Mouse (Mus musculus) forebrain, embryonic 13.5 days (tissue): ENCODE results near the gene Eda. TPM values are rescaled to one million over a fixed set of nuclear protein-coding genes. Genes with fewer than 3 reads are reported as not detected.

Experiments
- ATAC-seq: fragments of 200-750 bp; cut with Nextera tagmentation; 2 replicates; pipeline ENCODE4 v1.8.0; 2017
- H3K27ac ChIP-seq: fragments of 300-500 bp; sonication (generic); 2 replicates; pipeline ENCODE4 v1.5.1; 2015; ENCODE audit warnings: inconsistent platforms, mild to moderate bottlenecking, moderate library complexity
- H3K27me3 ChIP-seq: fragments of 300-500 bp; sonication (generic); 2 replicates; pipeline ENCODE4 v1.6.1; 2015; ENCODE audit warnings: mild to moderate bottlenecking, inconsistent platforms
- H3K36me3 ChIP-seq: fragments of 300-500 bp; sonication (generic); 2 replicates; pipeline ENCODE4 v1.6.1; 2015; ENCODE audit warnings: mild to moderate bottlenecking, inconsistent platforms; ENCODE audit not compliant: poor library complexity, severe bottlenecking
- H3K4me1 ChIP-seq: fragments of 300-500 bp; sonication (generic); 2 replicates; pipeline ENCODE4 v1.6.1; 2015; ENCODE audit warnings: inconsistent platforms
- H3K4me2 ChIP-seq: fragments of 300-500 bp; sonication (generic); 2 replicates; pipeline ENCODE4 v1.6.1; 2015; ENCODE audit warnings: inconsistent platforms, mild to moderate bottlenecking, moderate library complexity
- H3K4me3 ChIP-seq: fragments of 300-500 bp; sonication (generic); 2 replicates; pipeline ENCODE4 v1.5.1; 2015; ENCODE audit warnings: mild to moderate bottlenecking, inconsistent platforms
- H3K9ac ChIP-seq: fragments of 300-500 bp; sonication (generic); 2 replicates; pipeline ENCODE4 v1.6.1; 2015; ENCODE audit warnings: mild to moderate bottlenecking, inconsistent platforms
- H3K9me3 ChIP-seq: fragments of 300-500 bp; sonication (generic); replicated peaks from 2 replicates; pipeline ENCODE4 v1.6.1; 2016; ENCODE audit warnings: inconsistent platforms
- WGBS: fragments of 180-500 bp; shearing (Covaris S2); methylation state at CpG from one replicate; pipeline ENCODE4 v1.1.7; 2015; 5-methylcytosine and 5-hydroxymethylcytosine counted together
- polyA plus RNA-seq: library from polyadenylated mRNA; unstranded; fragments of >200 nt; fragmentation: Nextera tagmentation; extraction: Ambion mirVana; gene quantifications from 2 replicates; pipeline ENCODE4 v1.2.1, GENCODE M21; 2015

The Eda gene
- polyA plus RNA-seq, 1 experiment from 2014 or later, result 1.1 TPM

- H3K27ac ChIP-seq, result no peak overlapping the region
- no peak overlapping the region for H3K9ac ChIP-seq
- no peaks in the 10 kb centered on the region for H3K36me3 ChIP-seq
- no peaks in the 10 kb centered on the region for H3K4me1 ChIP-seq
- no peak overlapping the region for H3K4me2 ChIP-seq
- H3K9me3 ChIP-seq, result no peaks in the 10 kb centered on the region
- no peak for ATAC-seq
- no peak overlapping the region for H3K4me3 ChIP-seq
- no peaks in the 10 kb centered on the region for H3K27me3 ChIP-seq
These were observed 338.9 kb downstream of the Eda start for GRCm38 (mm10) chrX:100314172-100314902.

- Histone ChIP-seq H3K4me1 (no peaks in the 10 kb centered on the region), H3K9ac (no peak overlapping the region), H3K9me3 (no peaks in the 10 kb centered on the region), H3K27me3 (no peaks in the 10 kb centered on the region; the same call in 1 of the 2 replicates), H3K4me2 (no peak overlapping the region), H3K4me3 (no peak overlapping the region), H3K36me3 (no peaks in the 10 kb centered on the region), H3K27ac (no peak overlapping the region)
- 75% methylated on average over 2 of the region's 2 CpGs for WGBS
- ATAC-seq, result no peak
These were observed 365.3 kb downstream of the Eda start for GRCm38 (mm10) chrX:100340687-100341086.

GRCm38 (mm10) chrX:100344433-100344832 is 369.0 kb downstream of the Eda start:
- Histone ChIP-seq H3K4me3 (no peak overlapping the region), H3K36me3 (no peaks in the 10 kb centered on the region), H3K9ac (no peak overlapping the region), H3K27me3 (no peaks in the 10 kb centered on the region; the same call in 1 of the 2 replicates), H3K27ac (no peak overlapping the region), H3K4me1 (no peaks in the 10 kb centered on the region), H3K9me3 (no peaks in the 10 kb centered on the region), H3K4me2 (no peak overlapping the region)
- ATAC-seq, result no peak
- 70% methylated on average over 2 of the region's 2 CpGs for WGBS

GRCm38 (mm10) chrX:100356974-100357373 is 381.6 kb downstream of the Eda start:
- WGBS, result 88% methylated on average over 2 of the region's 2 CpGs
- Histone ChIP-seq H3K4me1 (no peaks in the 10 kb centered on the region), H3K4me3 (no peak overlapping the region), H3K4me2 (no peak overlapping the region), H3K9ac (no peak overlapping the region), H3K36me3 (no peaks in the 10 kb centered on the region), H3K9me3 (no peaks in the 10 kb centered on the region), H3K27ac (no peak overlapping the region), H3K27me3 (peaks cover 2% of the 10 kb centered on the region; the same call in 1 of the 2 replicates)
- no peak for ATAC-seq

GRCm38 (mm10) chrX:100389887-100390286 is 414.5 kb downstream of the Eda start:
- H3K9me3 ChIP-seq, result no peaks in the 10 kb centered on the region
- H3K4me1 ChIP-seq, result no peaks in the 10 kb centered on the region
- H3K4me2 ChIP-seq, result no peak overlapping the region
- H3K36me3 ChIP-seq, result no peaks in the 10 kb centered on the region
- H3K4me3 ChIP-seq, result no peak overlapping the region
- 96% methylated on average over 1 of the region's 1 CpGs for WGBS
- no peak overlapping the region for H3K9ac ChIP-seq
- ATAC-seq, result no peak
- no peak overlapping the region for H3K27ac ChIP-seq
- H3K27me3 ChIP-seq, result no peaks in the 10 kb centered on the region

- H3K27me3 ChIP-seq, result no peaks in the 10 kb centered on the region
- no peaks in the 10 kb centered on the region for H3K36me3 ChIP-seq
- no peak overlapping the region for H3K9ac ChIP-seq
- no peaks in the 10 kb centered on the region for H3K4me1 ChIP-seq
- H3K4me3 ChIP-seq, result no peak overlapping the region
- H3K27ac ChIP-seq, result no peak overlapping the region
- H3K4me2 ChIP-seq, result no peak overlapping the region
- 27% methylated on average over 6 of the region's 6 CpGs for WGBS
- peak; percentile 61 for ATAC-seq
- H3K9me3 ChIP-seq, result no peaks in the 10 kb centered on the region
These were observed 416.9 kb downstream of the Eda start for GRCm38 (mm10) chrX:100392304-100392703.

- H3K36me3 ChIP-seq, result no peaks in the 10 kb centered on the region
- ATAC-seq, result no peak
- WGBS, result 62% methylated on average over 7 of the region's 7 CpGs
- H3K4me2 ChIP-seq, result no peak overlapping the region
- no peaks in the 10 kb centered on the region for H3K27me3 ChIP-seq
- no peaks in the 10 kb centered on the region for H3K4me1 ChIP-seq
- no peak overlapping the region for H3K4me3 ChIP-seq
- H3K9me3 ChIP-seq, result no peaks in the 10 kb centered on the region
- H3K9ac ChIP-seq, result no peak overlapping the region
- no peak overlapping the region for H3K27ac ChIP-seq
These were observed 418.9 kb downstream of the Eda start for GRCm38 (mm10) chrX:100394223-100394861.

- Histone ChIP-seq H3K27me3 (no peaks in the 10 kb centered on the region), H3K9me3 (no peaks in the 10 kb centered on the region), H3K4me3 (no peak overlapping the region), H3K9ac (no peak overlapping the region), H3K27ac (no peak overlapping the region), H3K4me1 (no peaks in the 10 kb centered on the region), H3K36me3 (no peaks in the 10 kb centered on the region), H3K4me2 (no peak overlapping the region)
- WGBS, result 89% methylated on average over 8 of the region's 8 CpGs
- no peak for ATAC-seq
These were observed 419.6 kb downstream of the Eda start for GRCm38 (mm10) chrX:100395026-100395425.

- Histone ChIP-seq H3K27ac (no peak overlapping the region), H3K9ac (no peak overlapping the region), H3K4me2 (no peak overlapping the region), H3K36me3 (no peaks in the 10 kb centered on the region), H3K4me1 (no peaks in the 10 kb centered on the region), H3K27me3 (no peaks in the 10 kb centered on the region), H3K9me3 (no peaks in the 10 kb centered on the region), H3K4me3 (no peak overlapping the region)
- no peak for ATAC-seq
These were observed 425.5 kb downstream of the Eda start for GRCm38 (mm10) chrX:100400900-100401299.

GRCm38 (mm10) chrX:100401657-100402056 is 426.3 kb downstream of the Eda start:
- H3K27ac ChIP-seq, result no peak overlapping the region
- no peak for ATAC-seq

GRCm38 (mm10) chrX:100409245-100409644 is 433.8 kb downstream of the Eda start:
- 80% methylated on average over 1 of the region's 1 CpGs for WGBS
- Histone ChIP-seq H3K4me3 (no peak overlapping the region), H3K9ac (no peak overlapping the region), H3K4me1 (no peaks in the 10 kb centered on the region), H3K9me3 (no peaks in the 10 kb centered on the region), H3K27me3 (no peaks in the 10 kb centered on the region), H3K36me3 (no peaks in the 10 kb centered on the region), H3K27ac (no peak overlapping the region), H3K4me2 (no peak overlapping the region)
- ATAC-seq, result no peak

More at GRCm38 (mm10) chrX:100401657-100402056, 426.3 kb downstream of the Eda start:
- Histone ChIP-seq H3K4me2 (no peak overlapping the region), H3K9ac (no peak overlapping the region), H3K4me1 (no peaks in the 10 kb centered on the region), H3K27me3 (no peaks in the 10 kb centered on the region), H3K4me3 (no peak overlapping the region), H3K9me3 (no peaks in the 10 kb centered on the region), H3K36me3 (no peaks in the 10 kb centered on the region)
- WGBS, result 86% methylated on average over 5 of the region's 5 CpGs

GRCm38 (mm10) chrX:100428693-100429092 is 453.3 kb downstream of the Eda start, which contains the start of gene Otud6a:
Otud6a (plus strand) TSS chrX:100429013.
- Histone ChIP-seq H3K9me3 (no peaks in the 10 kb centered on the region), H3K4me2 (no peak within 1 kb of the TSS), H3K36me3 (no peaks in the 10 kb centered on the region), H3K4me3 (no peak within 1 kb of the TSS), H3K27ac (no peak within 1 kb of the TSS), H3K4me1 (no peaks in the 10 kb centered on the region), H3K9ac (no peak within 1 kb of the TSS), H3K27me3 (peaks cover 7% of the 10 kb centered on the region; the same call in 1 of the 2 replicates)
- 94% methylated on average over 21 of the region's 21 CpGs for WGBS
- ATAC-seq, result no peak
